Mouse (Mus musculus): ENCODE data around the gene Kcnc2. TPM values are rescaled to one million over a fixed set of nuclear protein-coding genes. Genes with fewer than 3 reads are reported as not detected.

The Kcnc2 gene
- polyA plus RNA-seq, 1 experiment: 0.48 TPM

- Histone ChIP-seq H3K36me3 (ENCODE audit: control insufficient read depth, insufficient read depth) (no peaks in the 10 kb centered on the region), H3K4me2 (ENCODE audit: low read depth) (no peak overlapping the region), H3ac (ENCODE audit: control insufficient read depth, insufficient read length) (no peak overlapping the region), H3K4me3 (no peak overlapping the region), H3K27me3 (ENCODE audit: control insufficient read depth, insufficient read depth, insufficient read length) (no peaks in the 10 kb centered on the region), H3K79me2 (ENCODE audit: control insufficient read depth, insufficient read depth) (no peaks in the 10 kb centered on the region)
- TF ChIP-seq SRF (IDR thresholded peaks at IDR 0.05; ENCODE audit: control insufficient read depth, insufficient read length, low read depth) (no peak), CEBPB (IDR thresholded peaks at IDR 0.05; ENCODE audit: insufficient read depth, poor library complexity, severe bottlenecking) (no peak), USF1 (IDR thresholded peaks at IDR 0.05; ENCODE audit: low read depth) (no peak), MAX (IDR thresholded peaks at IDR 0.05; ENCODE audit: low read depth) (no peak), TCF3 (IDR thresholded peaks at IDR 0.05; ENCODE audit: insufficient read length, low read depth) (no peak), MYOG (IDR thresholded peaks at IDR 0.05; ENCODE audit: control insufficient read depth in 1 of 3, insufficient read depth in 1 of 3, insufficient read length in 2 of 3, low read depth in 2 of 3) (no peak)
These were observed 213.6 kb downstream of the Kcnc2 start for GRCm38 (mm10) chr10:112484387-112485105.

GRCm38 (mm10) chr10:112485819-112486218 is 214.9 kb downstream of the Kcnc2 start:
- Histone ChIP-seq H3K4me3 (no peak overlapping the region), H3K36me3 (ENCODE audit: control insufficient read depth, insufficient read depth) (no peaks in the 10 kb centered on the region), H3K79me2 (ENCODE audit: control insufficient read depth, insufficient read depth) (no peaks in the 10 kb centered on the region), H3K27me3 (ENCODE audit: control insufficient read depth, insufficient read depth, insufficient read length) (no peaks in the 10 kb centered on the region), H3ac (ENCODE audit: control insufficient read depth, insufficient read length) (no peak overlapping the region), H3K4me2 (ENCODE audit: low read depth) (no peak overlapping the region)
- TF ChIP-seq POLR2A (IDR thresholded peaks at IDR 0.05; ENCODE audit: insufficient read length, low read depth): no peak
- TF ChIP-seq CEBPB (IDR thresholded peaks at IDR 0.05; ENCODE audit: insufficient read depth, poor library complexity, severe bottlenecking): no peak
- TF ChIP-seq USF1 (IDR thresholded peaks at IDR 0.05; ENCODE audit: low read depth): no peak
- TF ChIP-seq REST (IDR thresholded peaks at IDR 0.05; ENCODE audit: insufficient read depth, insufficient read length): no peak
- no peak for TF ChIP-seq TCF3 (IDR thresholded peaks at IDR 0.05; ENCODE audit: insufficient read length, low read depth)
- TF ChIP-seq MAX (IDR thresholded peaks at IDR 0.05; ENCODE audit: low read depth): no peak
- TF ChIP-seq MYOG (IDR thresholded peaks at IDR 0.05; ENCODE audit: control insufficient read depth in 1 of 3, insufficient read depth in 1 of 3, insufficient read length in 2 of 3, low read depth in 2 of 3): no peak
- TF ChIP-seq SRF (IDR thresholded peaks at IDR 0.05; ENCODE audit: control insufficient read depth, insufficient read length, low read depth): no peak
- TF ChIP-seq E2F4 (IDR thresholded peaks at IDR 0.05; ENCODE audit: insufficient read depth): no peak
- TF ChIP-seq MYOD1 (IDR thresholded peaks at IDR 0.05; ENCODE audit: control insufficient read depth in 1 of 3, insufficient read length in 2 of 3, low read depth in 2 of 3): no peak
- no peak for TF ChIP-seq POLR2AphosphoS2 (IDR thresholded peaks at IDR 0.05; ENCODE audit: insufficient read length, low read depth)
- TF ChIP-seq TCF12 (IDR thresholded peaks at IDR 0.05; ENCODE audit: insufficient read depth, poor library complexity, severe bottlenecking): no peak

- Histone ChIP-seq H3K27me3 (ENCODE audit: control insufficient read depth, insufficient read depth, insufficient read length) (no peaks in the 10 kb centered on the region), H3ac (ENCODE audit: control insufficient read depth, insufficient read length) (no peak overlapping the region), H3K36me3 (ENCODE audit: control insufficient read depth, insufficient read depth) (no peaks in the 10 kb centered on the region), H3K4me3 (no peak overlapping the region), H3K4me2 (ENCODE audit: low read depth) (no peak overlapping the region), H3K79me2 (ENCODE audit: control insufficient read depth, insufficient read depth) (no peaks in the 10 kb centered on the region)
- TF ChIP-seq REST (IDR thresholded peaks at IDR 0.05; ENCODE audit: insufficient read depth, insufficient read length): no peak
- TF ChIP-seq POLR2A (IDR thresholded peaks at IDR 0.05; ENCODE audit: insufficient read length, low read depth): no peak
- TF ChIP-seq TCF3 (IDR thresholded peaks at IDR 0.05; ENCODE audit: insufficient read length, low read depth): no peak
- no peak for TF ChIP-seq CEBPB (IDR thresholded peaks at IDR 0.05; ENCODE audit: insufficient read depth, poor library complexity, severe bottlenecking)
- TF ChIP-seq MAX (IDR thresholded peaks at IDR 0.05; ENCODE audit: low read depth): no peak
- no peak for TF ChIP-seq SRF (IDR thresholded peaks at IDR 0.05; ENCODE audit: control insufficient read depth, insufficient read length, low read depth)
- no peak for TF ChIP-seq MYOD1 (IDR thresholded peaks at IDR 0.05; ENCODE audit: control insufficient read depth in 1 of 3, insufficient read length in 2 of 3, low read depth in 2 of 3)
- no peak for TF ChIP-seq USF1 (IDR thresholded peaks at IDR 0.05; ENCODE audit: low read depth)
- no peak for TF ChIP-seq POLR2AphosphoS2 (IDR thresholded peaks at IDR 0.05; ENCODE audit: insufficient read length, low read depth)
- TF ChIP-seq TCF12 (IDR thresholded peaks at IDR 0.05; ENCODE audit: insufficient read depth, poor library complexity, severe bottlenecking): no peak
- no peak for TF ChIP-seq MYOG (IDR thresholded peaks at IDR 0.05; ENCODE audit: control insufficient read depth in 1 of 3, insufficient read depth in 1 of 3, insufficient read length in 2 of 3, low read depth in 2 of 3)
- TF ChIP-seq E2F4 (IDR thresholded peaks at IDR 0.05; ENCODE audit: insufficient read depth): no peak
These were observed 217.8 kb downstream of the Kcnc2 start for GRCm38 (mm10) chr10:112488751-112489150.

Other genes with a start within 250 kb of the Kcnc2 start
- not detected for gene Glipr1l1, start 210.9 kb upstream of the Kcnc2 start, polyA plus RNA-seq (2012; fragmentation: generic; extraction: Trizol)
- not detected for gene Glipr1l2, start 187.8 kb upstream of the Kcnc2 start, polyA plus RNA-seq (2012; fragmentation: generic; extraction: Trizol)
- not detected for gene Glipr1l3, start 110.8 kb upstream of the Kcnc2 start, polyA plus RNA-seq (2012; fragmentation: generic; extraction: Trizol)
- 0.04 TPM for gene Caps2, start 107.5 kb upstream of the Kcnc2 start, polyA plus RNA-seq (2012; fragmentation: generic; extraction: Trizol)